Mouse (Mus musculus): ENCODE measurements around the gene B230118H07Rik. TPM values are rescaled to one million over a fixed set of nuclear protein-coding genes. Genes with fewer than 3 reads are reported as not detected.

Gene B230118H07Rik
- polyA plus RNA-seq, 2 experiments = 22.2 to 47.3 TPM

DNA sequence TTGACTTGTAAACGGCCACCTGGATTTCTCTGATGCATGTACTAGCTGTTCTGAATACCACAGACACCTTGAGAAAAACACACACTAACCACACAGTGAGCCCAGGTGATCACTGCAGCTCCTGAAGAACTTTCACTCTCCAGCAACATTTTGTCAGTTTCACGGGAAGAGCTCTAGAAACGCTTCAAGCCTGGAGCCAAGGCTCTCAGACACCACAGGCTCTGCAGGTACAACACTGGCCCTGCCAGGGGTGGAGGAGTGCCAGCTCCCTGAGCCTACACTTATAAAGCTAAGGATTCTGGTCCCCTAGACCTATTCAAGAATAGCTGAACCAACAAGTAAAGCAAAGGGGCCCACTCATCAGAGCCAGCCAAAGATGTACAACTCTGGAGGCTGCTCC is 67.9 kb downstream of the B230118H07Rik start:
- DNase-seq (ENCODE audit: low spot score) (no peak), ATAC-seq (ENCODE audit: low FRiP score, low read depth) (no peak)
- Histone ChIP-seq H3K4me1 (ENCODE audit: control insufficient read depth, insufficient read depth, low read length) (peaks cover 7% of the 10 kb centered on the region; the same call in 1 of the 2 replicates), H3K36me3 (ENCODE audit: control insufficient read depth, insufficient read depth, low read length) (0 out of 2 replicates have a peak, but pooled peaks cover 2% of the 10 kb centered on the region), H3K27ac (replicated peaks; ENCODE audit: low read depth, low read length) (no peak overlapping the region), H3K27me3 (ENCODE audit: control insufficient read depth, insufficient read depth, low read length) (no peaks in the 10 kb centered on the region), H3K4me2 (replicated peaks; ENCODE audit: low read depth, low read length, severe bottlenecking) (no peak overlapping the region), H3K9me3 (ENCODE audit: control insufficient read depth, low read length) (no peaks in the 10 kb centered on the region), H3K9ac (ENCODE audit: low read depth, low read length, severe bottlenecking) (no peak overlapping the region), H3K4me3 (replicated peaks; ENCODE audit: low read length) (no peak overlapping the region)
- no peak for TF ChIP-seq POLR2A (IDR thresholded peaks at IDR 0.05; ENCODE audit: borderline replicate concordance, extremely low read depth, insufficient read depth, insufficient read length)
- WGBS = 53% methylated on average over 3 of the region's 3 CpGs

DNA sequence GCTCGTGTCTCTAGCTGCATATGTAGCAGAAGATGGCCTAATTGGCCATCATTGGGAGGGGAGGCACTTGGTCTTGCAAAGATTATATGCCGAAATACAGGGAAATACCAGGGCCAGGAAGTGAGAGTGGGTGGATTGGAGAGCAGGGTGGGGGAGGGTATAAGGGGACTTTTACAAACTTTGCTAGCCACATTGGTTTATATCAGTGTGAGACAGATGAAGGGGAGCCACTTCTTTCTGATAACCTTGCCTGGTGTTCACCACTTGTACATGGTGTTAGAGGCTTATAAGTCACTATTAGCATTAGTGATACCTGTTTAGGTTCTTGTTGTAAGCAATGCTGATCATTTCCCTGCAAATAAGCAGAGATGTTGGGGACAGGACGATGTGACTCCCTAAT is 68.4 kb downstream of the B230118H07Rik start:
- no peaks in the 10 kb centered on the region for H3K9me3 ChIP-seq (ENCODE audit: control insufficient read depth, low read length)
- H3K4me2 ChIP-seq (replicated peaks; ENCODE audit: low read depth, low read length, severe bottlenecking) = no peak overlapping the region
- ATAC-seq (ENCODE audit: low FRiP score, low read depth) (no peak), DNase-seq (ENCODE audit: low spot score) (no peak)
- no peak overlapping the region for H3K9ac ChIP-seq (ENCODE audit: low read depth, low read length, severe bottlenecking)
- 0 out of 2 replicates have a peak, but pooled peaks cover 2% of the 10 kb centered on the region for H3K36me3 ChIP-seq (ENCODE audit: control insufficient read depth, insufficient read depth, low read length)
- H3K4me1 ChIP-seq (ENCODE audit: control insufficient read depth, insufficient read depth, low read length) = peaks cover 7% of the 10 kb centered on the region; the same call in 1 of the 2 replicates
- 39% methylated on average over 3 of the region's 3 CpGs for WGBS
- TF ChIP-seq POLR2A (IDR thresholded peaks at IDR 0.05; ENCODE audit: borderline replicate concordance, extremely low read depth, insufficient read depth, insufficient read length) = no peak
- no peaks in the 10 kb centered on the region for H3K27me3 ChIP-seq (ENCODE audit: control insufficient read depth, insufficient read depth, low read length)
- H3K27ac ChIP-seq (replicated peaks; ENCODE audit: low read depth, low read length) = no peak overlapping the region
- no peak overlapping the region for H3K4me3 ChIP-seq (replicated peaks; ENCODE audit: low read length)

DNA sequence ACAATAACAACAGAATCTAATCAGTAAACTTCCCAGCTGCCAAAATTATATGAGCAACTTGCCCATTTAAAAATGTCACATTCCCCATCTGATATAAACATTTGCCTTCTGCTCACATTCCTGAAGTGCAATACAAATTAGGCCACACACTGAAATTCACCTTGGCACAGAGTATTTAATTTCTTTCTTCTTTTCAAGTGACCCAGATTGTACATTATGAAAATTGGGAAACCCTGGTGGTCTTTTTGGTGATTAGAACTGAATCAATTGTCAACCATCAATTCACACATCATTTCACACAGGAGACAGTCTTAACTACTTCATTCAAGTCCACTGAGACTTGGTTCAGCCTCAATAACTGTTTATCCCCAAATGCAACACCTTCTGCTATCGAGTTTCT is 68.9 kb downstream of the B230118H07Rik start:
- no peaks in the 10 kb centered on the region for H3K27me3 ChIP-seq (ENCODE audit: control insufficient read depth, insufficient read depth, low read length)
- 35% methylated on average over 1 of the region's 1 CpGs for WGBS
- 0 out of 2 replicates have a peak, but pooled peaks cover 2% of the 10 kb centered on the region for H3K36me3 ChIP-seq (ENCODE audit: control insufficient read depth, insufficient read depth, low read length)
- no peak overlapping the region for H3K27ac ChIP-seq (replicated peaks; ENCODE audit: low read depth, low read length)
- peaks cover 9% of the 10 kb centered on the region for H3K4me1 ChIP-seq (ENCODE audit: control insufficient read depth, insufficient read depth, low read length)
- H3K9ac ChIP-seq (ENCODE audit: low read depth, low read length, severe bottlenecking) = no peak overlapping the region
- TF ChIP-seq POLR2A (IDR thresholded peaks at IDR 0.05; ENCODE audit: borderline replicate concordance, extremely low read depth, insufficient read depth, insufficient read length) = no peak
- no peak overlapping the region for H3K4me2 ChIP-seq (replicated peaks; ENCODE audit: low read depth, low read length, severe bottlenecking)
- H3K9me3 ChIP-seq (ENCODE audit: control insufficient read depth, low read length) = no peaks in the 10 kb centered on the region
- DNase-seq (ENCODE audit: low spot score) (no peak), ATAC-seq (ENCODE audit: low FRiP score, low read depth) (no peak)
- H3K4me3 ChIP-seq (replicated peaks; ENCODE audit: low read length) = no peak overlapping the region

DNA sequence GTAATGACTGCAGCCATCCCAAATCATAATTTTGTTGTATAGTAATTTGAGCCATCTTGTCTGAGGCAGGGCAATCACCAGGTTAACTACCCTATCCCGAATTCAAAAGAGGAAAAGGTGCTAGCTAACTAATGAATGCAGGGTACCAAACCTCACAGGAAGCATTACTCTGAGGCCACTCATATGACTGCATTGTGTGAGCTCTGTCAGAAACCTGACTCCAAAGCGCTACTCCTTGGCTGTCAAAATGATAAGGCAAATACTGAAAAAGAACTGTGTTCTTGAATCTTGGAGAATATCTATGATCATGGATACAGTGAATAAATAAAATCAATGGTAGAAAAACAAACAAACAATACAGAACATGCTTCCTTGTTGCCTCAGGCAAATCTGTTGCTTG is 69.3 kb downstream of the B230118H07Rik start:
- Histone ChIP-seq H3K4me2 (replicated peaks; ENCODE audit: low read depth, low read length, severe bottlenecking) (no peak overlapping the region), H3K36me3 (ENCODE audit: control insufficient read depth, insufficient read depth, low read length) (0 out of 2 replicates have a peak, but pooled peaks cover 2% of the 10 kb centered on the region), H3K27ac (replicated peaks; ENCODE audit: low read depth, low read length) (no peak overlapping the region), H3K4me3 (replicated peaks; ENCODE audit: low read length) (no peak overlapping the region), H3K4me1 (ENCODE audit: control insufficient read depth, insufficient read depth, low read length) (peaks cover 11% of the 10 kb centered on the region), H3K9ac (ENCODE audit: low read depth, low read length, severe bottlenecking) (no peak overlapping the region), H3K9me3 (ENCODE audit: control insufficient read depth, low read length) (no peaks in the 10 kb centered on the region), H3K27me3 (ENCODE audit: control insufficient read depth, insufficient read depth, low read length) (no peaks in the 10 kb centered on the region)
- DNase-seq (ENCODE audit: low spot score) = no peak
- WGBS = 45% methylated on average over 2 of the region's 2 CpGs
- ATAC-seq (ENCODE audit: low FRiP score, low read depth) = no peak
- TF ChIP-seq POLR2A (IDR thresholded peaks at IDR 0.05; ENCODE audit: borderline replicate concordance, extremely low read depth, insufficient read depth, insufficient read length) = no peak

- no peak for ATAC-seq (ENCODE audit: low FRiP score, low read depth)
- H3K27ac ChIP-seq (replicated peaks; ENCODE audit: low read depth, low read length) = no peak overlapping the region
Measured at GRCm38 (mm10) chr2:101577243-101577642, 72.1 kb downstream of the B230118H07Rik start.

GRCm38 (mm10) chr2:101569230-101569629 is 80.1 kb downstream of the B230118H07Rik start:
- 78% methylated on average over 3 of the region's 5 CpGs for WGBS
- Histone ChIP-seq H3K27me3 (ENCODE audit: control insufficient read depth, insufficient read depth, low read length) (no peaks in the 10 kb centered on the region), H3K4me3 (replicated peaks; ENCODE audit: low read length) (no peak overlapping the region), H3K4me1 (ENCODE audit: control insufficient read depth, insufficient read depth, low read length) (no peaks in the 10 kb centered on the region), H3K27ac (replicated peaks; ENCODE audit: low read depth, low read length) (no peak overlapping the region), H3K9ac (ENCODE audit: low read depth, low read length, severe bottlenecking) (no peak overlapping the region), H3K9me3 (ENCODE audit: control insufficient read depth, low read length) (no peaks in the 10 kb centered on the region), H3K36me3 (ENCODE audit: control insufficient read depth, insufficient read depth, low read length) (no peaks in the 10 kb centered on the region), H3K4me2 (replicated peaks; ENCODE audit: low read depth, low read length, severe bottlenecking) (no peak overlapping the region)
- ATAC-seq (ENCODE audit: low FRiP score, low read depth) = no peak
- no peak for DNase-seq (ENCODE audit: low spot score)
- TF ChIP-seq POLR2A (IDR thresholded peaks at IDR 0.05; ENCODE audit: borderline replicate concordance, extremely low read depth, insufficient read depth, insufficient read length) = no peak

More at GRCm38 (mm10) chr2:101577243-101577642, 72.1 kb downstream of the B230118H07Rik start:
- Histone ChIP-seq H3K27me3 (ENCODE audit: control insufficient read depth, insufficient read depth, low read length) (no peaks in the 10 kb centered on the region), H3K4me2 (replicated peaks; ENCODE audit: low read depth, low read length, severe bottlenecking) (no peak overlapping the region), H3K36me3 (ENCODE audit: control insufficient read depth, insufficient read depth, low read length) (no peaks in the 10 kb centered on the region), H3K9me3 (ENCODE audit: control insufficient read depth, low read length) (no peaks in the 10 kb centered on the region), H3K4me1 (ENCODE audit: control insufficient read depth, insufficient read depth, low read length) (peaks cover 11% of the 10 kb centered on the region), H3K4me3 (replicated peaks; ENCODE audit: low read length) (no peak overlapping the region), H3K9ac (ENCODE audit: low read depth, low read length, severe bottlenecking) (no peak overlapping the region)
- no peak for TF ChIP-seq POLR2A (IDR thresholded peaks at IDR 0.05; ENCODE audit: borderline replicate concordance, extremely low read depth, insufficient read depth, insufficient read length)
- no peak for DNase-seq (ENCODE audit: low spot score)
- 43% methylated on average over 4 of the region's 4 CpGs for WGBS
